Mouse (Mus musculus) monocyte, adult 5-6 weeks (primary cell): ENCODE results near the gene Crot. TPM values are rescaled to one million over a fixed set of nuclear protein-coding genes. Genes with fewer than 3 reads are reported as not detected.
"Not testable (repeated sequence)": the region's sequence is repeated elsewhere in the genome, so short reads cannot be mapped to it uniquely, and the experiment has no call there.

Experiments
- ATAC-seq: fragments of 153-309, 156-312 bp; replicated peaks from 2 replicates; pipeline ENCODE4 v1.8.0; 2017; ENCODE audit warnings: mild to moderate bottlenecking; ENCODE audit not compliant: low TSS enrichment, insufficient number of reproducible peaks, severe bottlenecking, poor library complexity, low FRiP score
- total RNA-seq: library from RNA; stranded (forward); fragments of 200-1000, 200-491, 200-594 nt; gene quantifications from 3 replicates; pipeline ENCODE4 v1.2.3, GENCODE M21; 2017

The Crot gene
- total RNA-seq, 1 experiment from 2014 or later: 66.8 TPM

DNA sequence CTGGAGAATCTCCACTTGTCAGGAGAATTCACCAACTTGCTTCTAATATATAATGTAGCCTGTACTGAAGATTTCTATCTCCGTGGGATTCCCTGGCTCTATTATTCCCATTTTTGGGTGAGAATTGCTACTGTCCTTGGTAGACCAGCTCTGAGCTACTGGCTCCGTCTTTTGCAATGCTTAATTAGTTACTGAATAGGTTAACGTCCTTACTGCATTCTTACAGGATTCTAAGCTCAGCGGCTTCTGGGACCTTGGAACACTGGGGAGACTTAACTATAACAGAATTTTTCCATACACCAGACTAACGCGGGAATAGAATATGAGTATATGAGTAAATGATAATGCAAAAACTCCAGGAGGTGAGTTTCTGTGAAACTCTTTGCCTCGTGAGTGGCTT, 2.9 kb upstream of the Crot start:
- not testable (repeated sequence) for ATAC-seq

- no peak for ATAC-seq
Measured at GRCm38 (mm10) chr5:8999108-8999507, 2.0 kb upstream of the Crot start.

DNA sequence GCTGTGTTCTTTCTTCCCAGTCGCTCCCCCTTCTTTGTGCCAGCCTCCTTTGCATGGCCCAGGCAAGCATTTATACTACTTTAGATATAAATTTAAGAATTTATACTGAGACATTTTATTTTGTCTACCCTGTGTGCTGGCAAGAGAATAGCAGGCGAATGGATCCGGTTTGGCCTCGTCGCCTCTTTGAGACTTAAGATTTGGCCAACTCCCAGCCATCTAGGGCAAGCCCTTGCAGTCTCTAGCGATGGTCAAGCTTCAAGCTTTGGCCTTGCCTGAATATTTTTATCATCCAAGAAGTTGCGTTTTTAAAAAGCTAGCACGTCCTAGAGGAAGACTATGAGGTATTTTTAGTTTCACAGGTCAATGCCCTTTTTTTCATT, 380 bp upstream of the Crot start:
- no peak for ATAC-seq

DNA sequence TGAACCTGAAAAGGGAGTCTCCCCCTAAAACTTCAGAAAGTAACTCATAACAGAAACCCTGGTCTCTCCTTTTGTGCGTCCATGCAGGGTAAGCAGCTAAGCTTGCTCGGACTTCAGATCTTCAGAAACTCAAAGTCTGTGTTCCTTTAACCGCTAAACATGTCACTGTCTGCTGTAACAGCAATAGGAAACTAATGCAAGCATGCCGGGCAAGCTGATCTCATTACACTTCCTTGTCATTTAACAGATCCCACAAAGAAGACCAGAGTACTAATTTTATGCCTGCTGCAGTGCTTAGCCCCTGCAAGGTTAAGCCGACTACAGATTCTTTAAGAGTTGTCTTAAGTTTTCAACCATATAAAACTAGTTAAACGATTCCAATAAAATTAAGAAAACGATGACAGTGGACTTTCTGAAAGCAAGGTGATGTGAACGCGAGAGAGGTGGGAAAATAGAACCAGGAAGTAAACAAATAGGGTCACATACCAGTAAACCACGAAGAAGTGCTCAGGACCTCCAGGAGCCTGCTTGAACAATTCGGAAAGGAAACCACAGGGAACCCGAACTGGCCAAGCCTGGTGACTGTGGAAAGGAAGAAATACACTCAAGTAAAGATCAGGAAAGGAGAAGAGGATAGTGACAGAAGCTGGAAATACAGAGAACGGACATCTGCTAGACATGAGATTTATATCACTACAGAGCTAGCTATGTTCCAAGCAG, 998 bp downstream of the Crot start:
- ATAC-seq: no peak

DNA sequence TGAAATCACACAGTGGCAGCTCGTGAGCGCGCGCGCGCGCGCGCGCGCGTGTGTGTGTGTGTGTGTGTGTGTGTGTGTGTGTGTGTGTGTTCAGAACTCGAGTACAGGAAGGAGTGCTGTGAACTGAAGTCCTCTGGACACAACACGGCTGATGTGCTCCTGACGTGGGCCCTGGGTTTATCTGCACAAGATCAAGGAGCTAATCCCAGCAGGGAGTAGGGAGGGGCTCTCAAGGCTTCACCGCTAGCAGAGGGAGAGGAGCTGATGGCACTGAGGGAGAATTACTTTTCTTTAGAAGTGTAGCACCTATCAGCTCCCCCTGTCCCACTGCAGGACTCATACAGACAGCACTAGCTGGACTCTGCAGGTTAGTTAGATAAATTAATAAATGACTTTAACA, 5.5 kb downstream of the Crot start:
- no peak for ATAC-seq

DNA sequence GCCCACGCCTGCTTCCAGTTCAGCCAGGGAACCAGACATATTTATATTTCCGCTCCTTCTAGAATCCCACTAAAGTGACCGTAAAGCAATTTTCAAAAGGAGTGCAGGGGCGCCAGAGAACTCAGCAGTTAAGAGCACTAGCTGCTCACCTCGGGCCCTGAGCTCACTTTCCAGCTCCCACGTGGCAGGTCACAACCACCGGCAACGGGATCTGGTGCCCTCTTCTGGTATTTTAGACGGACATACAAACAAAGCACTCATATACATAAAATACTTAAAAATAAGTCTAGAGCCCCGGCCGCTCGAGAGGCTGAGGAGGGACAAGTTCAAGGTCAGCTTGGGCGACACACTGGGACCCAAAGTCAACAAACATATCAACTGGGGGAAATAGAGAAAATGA, 6.6 kb downstream of the Crot start:
- ATAC-seq: no peak

DNA sequence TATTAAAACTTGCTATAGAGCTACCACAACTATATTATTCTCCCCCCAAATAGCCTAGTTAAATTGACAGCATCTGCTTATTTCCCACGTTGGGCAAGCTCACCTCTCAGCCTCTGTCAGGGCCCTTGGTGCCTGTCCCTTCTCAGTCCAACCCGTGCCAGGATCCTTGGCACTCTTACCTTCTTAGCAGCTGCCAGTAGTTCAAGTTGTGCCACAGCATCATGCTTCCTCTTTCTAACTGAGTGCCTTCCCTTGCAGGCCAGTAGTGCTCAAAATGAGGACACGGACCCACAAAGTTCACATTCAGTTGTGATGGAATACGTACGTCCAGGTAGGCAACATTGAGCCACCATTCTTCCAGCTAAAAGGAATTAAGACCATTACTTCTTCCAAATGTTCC, 9.2 kb downstream of the Crot start:
- ATAC-seq: no peak

- ATAC-seq: no peak
Measured at GRCm38 (mm10) chr5:8985470-8985869, 11.7 kb downstream of the Crot start.

- ATAC-seq: no peak
Measured at GRCm38 (mm10) chr5:8974721-8975120, 22.4 kb downstream of the Crot start.

- no peak for ATAC-seq
Measured at GRCm38 (mm10) chr5:8972355-8972754, 24.8 kb downstream of the Crot start.

DNA sequence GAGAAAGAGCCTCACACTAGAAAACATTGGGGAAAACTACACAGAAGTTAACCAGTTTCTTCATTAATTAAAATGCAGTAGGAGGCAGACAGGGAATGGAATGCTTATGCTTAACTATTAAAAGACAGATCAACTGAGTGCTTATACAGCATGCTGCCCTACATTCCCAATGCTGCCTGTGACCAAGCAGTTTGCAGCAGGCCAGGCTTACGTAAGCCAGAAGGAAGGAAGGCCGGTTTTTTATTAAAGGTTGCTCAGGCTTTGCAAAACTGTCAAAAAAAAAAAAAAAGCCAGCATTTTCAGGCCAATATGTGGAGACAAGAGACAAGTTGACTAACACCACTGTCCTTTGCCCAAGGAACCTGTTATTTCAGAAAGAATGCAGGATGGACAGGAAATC, 26.4 kb downstream of the Crot start:
- no peak for ATAC-seq

GRCm38 (mm10) chr5:8964487-8964886, 32.6 kb downstream of the Crot start:
- 0 out of 2 replicates have a peak, but pooled peaks have one; percentile 27 for ATAC-seq

- ATAC-seq: no peak
Measured at GRCm38 (mm10) chr5:8960534-8960933, 36.6 kb downstream of the Crot start.

GRCm38 (mm10) chr5:8955544-8955943, 41.6 kb downstream of the Crot start:
- no peak for ATAC-seq

GRCm38 (mm10) chr5:8953660-8954059, 43.5 kb downstream of the Crot start:
- ATAC-seq: no peak

DNA sequence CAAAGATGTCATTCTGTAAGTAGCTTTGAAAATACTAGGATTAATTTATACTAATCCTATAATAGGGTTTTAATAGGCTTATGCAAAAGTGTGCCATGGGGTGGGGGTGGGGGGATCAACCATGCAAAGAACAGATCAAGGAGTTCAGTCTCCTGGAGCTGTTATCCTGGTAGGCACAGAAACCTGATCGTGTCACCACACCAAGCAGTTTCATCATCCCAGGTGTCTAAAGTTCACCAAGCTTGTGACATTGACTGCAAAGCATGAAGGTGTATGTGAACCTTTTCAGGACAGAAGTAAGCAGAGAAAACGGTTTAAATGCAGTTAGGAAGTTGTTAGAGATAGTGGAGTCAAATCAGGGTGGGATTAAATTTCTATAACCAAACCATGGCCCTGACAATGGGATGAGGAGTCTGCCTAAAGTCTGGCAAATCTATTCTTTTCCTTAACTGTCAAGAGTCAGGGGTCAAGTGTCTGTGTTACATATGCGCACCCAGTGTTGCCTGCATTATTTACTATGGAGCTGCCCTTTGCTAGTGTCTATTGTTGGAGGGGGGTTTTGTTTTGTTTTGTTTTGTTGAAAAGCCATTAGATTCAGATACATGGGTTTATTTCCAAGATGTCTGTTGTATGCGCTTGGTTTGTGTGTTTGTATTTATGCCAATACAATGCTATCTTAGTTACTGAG, 49.6 kb downstream of the Crot start:
- ATAC-seq: no peak

- ATAC-seq: peak; percentile 91
Measured at GRCm38 (mm10) chr5:8943836-8944235, 53.3 kb downstream of the Crot start.

DNA sequence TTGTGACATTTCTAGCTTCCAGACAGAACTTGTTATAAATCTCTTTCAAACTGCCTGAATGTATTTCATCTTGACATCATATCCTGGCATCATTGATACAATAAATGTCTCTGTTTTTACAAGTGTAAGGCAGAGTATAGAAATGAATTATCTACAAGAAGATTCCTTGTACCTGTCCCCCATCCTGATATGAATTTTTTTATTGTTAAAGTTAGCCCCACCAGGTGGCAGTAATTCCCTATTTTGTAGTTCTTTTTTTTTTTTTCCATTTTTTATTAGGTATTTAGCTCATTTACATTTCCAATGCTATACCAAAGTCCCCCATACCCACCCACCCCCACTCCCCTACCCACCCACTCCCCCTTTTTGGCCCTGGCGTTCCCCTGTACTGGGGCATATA, 55.9 kb downstream of the Crot start:
- ATAC-seq: not testable (repeated sequence)

DNA sequence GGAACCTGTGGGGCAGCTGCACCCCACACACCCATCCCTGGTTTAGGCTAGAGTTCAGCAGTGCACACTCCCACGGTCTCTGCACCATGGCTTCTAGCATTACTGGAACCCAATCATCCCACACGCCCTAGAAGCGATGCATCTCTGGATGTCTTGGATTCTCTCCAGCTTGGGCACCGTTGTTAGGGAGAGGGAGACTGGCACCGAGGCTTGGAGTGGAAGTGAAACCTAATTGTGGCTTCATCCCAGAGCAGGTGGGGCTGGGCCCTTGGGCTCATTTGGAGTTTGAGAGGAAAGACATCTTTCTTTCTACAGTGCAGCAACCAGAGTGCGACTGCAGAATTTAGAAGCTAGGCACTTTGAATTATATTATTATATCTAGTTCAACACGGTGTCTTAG, 59.2 kb downstream of the Crot start:
- ATAC-seq: peak; percentile 29

- ATAC-seq: no peak
Measured at GRCm38 (mm10) chr5:8928440-8928839, 68.7 kb downstream of the Crot start.
